Mouse (Mus musculus) erythroid progenitor cell, adult 5-6 weeks (primary cell): Measurements from ENCODE around the gene Pgap2. TPM values are rescaled to one million over a fixed set of nuclear protein-coding genes. Genes with fewer than 3 reads are reported as not detected.
"Not testable (repeated sequence)": the region's sequence is repeated elsewhere in the genome, so short reads cannot be mapped to it uniquely, and the experiment has no call there.

ENCODE experiments used
- ATAC-seq: replicated peaks from 2 replicates; pipeline ENCODE4 v1.8.0; 2016; ENCODE audit warnings: moderate number of reproducible peaks, mild to moderate bottlenecking, moderate TSS enrichment, inconsistent platforms; ENCODE audit not compliant: poor library complexity, low FRiP score, severe bottlenecking
- total RNA-seq, 2 experiments: library from RNA; stranded (forward) in 1 of 2; stranded (reverse) in 1 of 2; fragments of 150-400 nt in 1 of 2; fragments of 186-747, 209-891 nt in 1 of 2; gene quantifications; 2 replicates each; pipeline versions ENCODE4 v1.2.3 to v1.2.4; 2015 to 2017; ENCODE audit warnings: low replicate concordance in 2 of 2

Pgap2 gene
- total RNA-seq, 2 experiments from 2014 or later = 15.1 to 16.3 TPM

DNA sequence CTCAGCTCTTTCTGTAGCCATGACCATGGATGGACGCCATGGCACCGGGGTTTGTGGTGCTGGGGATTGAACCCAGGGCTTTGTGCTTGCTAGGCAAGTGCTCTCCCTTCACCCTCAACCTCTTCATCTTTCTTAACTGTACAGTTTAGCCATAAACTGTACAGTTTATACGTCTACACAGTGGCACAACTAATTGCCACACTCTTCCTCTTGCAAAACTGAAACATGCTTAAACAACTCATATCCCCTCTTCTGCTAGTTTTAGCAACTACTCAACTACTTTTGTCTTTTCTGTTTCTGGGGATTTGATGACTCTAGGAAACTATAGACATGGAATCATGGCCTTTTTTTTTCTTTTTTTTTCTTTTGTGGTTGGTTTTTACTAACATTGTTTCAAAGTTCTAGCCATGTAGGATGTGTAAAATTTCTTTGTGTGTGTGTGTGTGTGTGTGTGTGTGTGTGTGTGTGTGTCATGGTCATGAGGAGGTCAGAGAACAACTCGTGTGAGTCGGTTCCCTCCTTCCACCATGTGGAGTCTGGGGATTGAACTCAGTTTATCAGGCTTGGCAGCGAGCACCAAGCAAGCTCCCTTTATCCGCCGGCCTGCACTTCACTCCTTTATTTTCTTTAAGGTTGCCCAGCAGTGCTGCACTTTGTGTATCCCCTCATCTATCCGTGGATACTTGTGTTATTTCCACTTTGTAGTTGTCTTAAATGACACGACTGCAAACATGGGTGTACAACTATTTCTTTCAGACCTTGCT is 49.9 kb downstream of the Pgap2 start:
- no peak for ATAC-seq

- no peak for ATAC-seq
Measured at GRCm38 (mm10) chr7:102260518-102260917, 50.5 kb downstream of the Pgap2 start.

DNA sequence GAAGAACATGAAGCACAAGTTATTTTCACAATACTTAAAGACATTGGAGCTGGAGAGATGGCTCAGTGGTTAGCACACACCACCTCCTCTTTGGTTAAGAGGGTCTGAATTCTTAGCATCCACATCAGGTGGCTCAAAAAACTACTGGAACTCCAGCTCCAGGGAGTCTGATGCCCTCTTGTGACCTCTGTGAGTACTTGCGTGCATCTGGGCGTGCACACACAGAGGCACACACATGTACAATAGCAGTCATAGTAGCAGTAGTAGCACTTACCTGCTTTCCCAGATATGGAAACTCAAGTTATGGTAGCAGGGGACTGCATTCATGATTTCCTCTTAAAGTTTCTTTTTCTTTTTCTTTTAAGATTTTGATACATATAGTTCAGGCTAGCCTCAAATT is 53.0 kb downstream of the Pgap2 start:
- no peak for ATAC-seq

- not testable (repeated sequence) for ATAC-seq
Measured at GRCm38 (mm10) chr7:102266021-102266400, 56.0 kb downstream of the Pgap2 start.

GRCm38 (mm10) chr7:102266401-102267042 is 56.5 kb downstream of the Pgap2 start:
- ATAC-seq = peak; percentile 51

GRCm38 (mm10) chr7:102267113-102267579 is 57.1 kb downstream of the Pgap2 start:
- ATAC-seq = peak; percentile 84

GRCm38 (mm10) chr7:102267601-102268394 is 57.8 kb downstream of the Pgap2 start, which contains the start of gene Stim1:
TSS of gene Stim1 (plus strand) at chr7:102267806.
- ATAC-seq = peak; percentile 47

DNA sequence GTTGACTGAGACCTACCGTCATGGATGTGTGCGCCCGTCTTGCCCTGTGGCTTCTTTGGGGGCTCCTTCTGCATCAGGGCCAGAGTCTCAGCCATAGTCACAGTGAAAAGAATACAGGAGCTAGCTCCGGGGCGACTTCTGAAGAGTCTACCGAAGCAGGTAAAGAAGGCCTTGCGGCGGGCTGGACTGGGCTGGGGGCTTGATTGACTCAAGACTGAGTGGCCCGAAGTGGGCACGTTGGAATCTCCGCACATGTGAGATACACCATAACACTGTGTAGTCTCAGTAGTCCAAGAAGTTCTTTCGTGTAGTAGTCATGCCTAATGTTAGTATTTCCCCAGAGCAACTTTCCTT is 58.4 kb downstream of the Pgap2 start:
- ATAC-seq = no peak

- ATAC-seq = no peak
Measured at GRCm38 (mm10) chr7:102272422-102272948, 62.5 kb downstream of the Pgap2 start.

DNA sequence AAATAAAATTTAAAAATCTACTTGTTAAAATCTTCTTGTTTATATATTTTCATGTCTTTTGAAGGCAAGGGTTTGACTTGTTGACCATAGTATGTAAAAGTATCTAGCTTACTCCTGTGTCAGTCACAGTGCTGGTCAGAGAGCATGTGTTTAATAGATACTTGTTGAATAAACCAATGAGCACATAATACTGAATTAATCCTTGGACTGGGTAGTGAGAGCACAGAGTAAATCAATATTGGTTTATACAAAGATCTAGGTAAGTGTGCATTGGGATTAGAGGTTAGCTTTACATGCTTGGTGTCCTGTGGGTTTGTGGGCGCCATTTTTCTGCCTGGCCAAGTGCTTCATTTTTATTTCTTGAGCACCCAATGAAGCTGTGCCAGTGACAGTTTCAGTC is 71.4 kb downstream of the Pgap2 start:
- no peak for ATAC-seq

- no peak for ATAC-seq
Measured at GRCm38 (mm10) chr7:102282261-102282660, 72.3 kb downstream of the Pgap2 start.

Other genes with a start within 250 kb of the Pgap2 start
- 10.1 and 23.5 TPM in 2 replicates for gene Il18bp, start 191.5 kb upstream of the Pgap2 start, total RNA-seq (2015; ENCODE audit: low replicate concordance)
- 3.7 and 10.2 TPM in 2 replicates for gene Il18bp, start 191.5 kb upstream of the Pgap2 start, total RNA-seq (2017; ENCODE audit: low replicate concordance)
- gene Rnf121, start 144.7 kb upstream of the Pgap2 start, total RNA-seq (2015; ENCODE audit: low replicate concordance) = 5.0 and 16.2 TPM in 2 replicates
- 7.5 and 14.1 TPM in 2 replicates for gene Rnf121, start 144.7 kb upstream of the Pgap2 start, total RNA-seq (2017; ENCODE audit: low replicate concordance)
- 22.7 and 23.1 TPM in 2 replicates for gene Xndc1, start 144.7 kb upstream of the Pgap2 start, total RNA-seq (2015; ENCODE audit: low replicate concordance)
- gene Xndc1, start 144.7 kb upstream of the Pgap2 start, total RNA-seq (2017; ENCODE audit: low replicate concordance) = 10.2 and 22.6 TPM in 2 replicates
- gene Xntrpc, start 144.5 kb upstream of the Pgap2 start, total RNA-seq (2015; ENCODE audit: low replicate concordance) = 1.3 TPM in 1 of 2 replicates, not detected in the other
- 0.61 and 1.0 TPM in 2 replicates for gene Xntrpc, start 144.5 kb upstream of the Pgap2 start, total RNA-seq (2017; ENCODE audit: low replicate concordance)
- 2.5 TPM in 1 of 2 replicates, not detected in the other for gene Trpc2, start 127.1 kb upstream of the Pgap2 start, total RNA-seq (2015; ENCODE audit: low replicate concordance)
- 0.83 TPM in 1 of 2 replicates, not detected in the other for gene Trpc2, start 127.1 kb upstream of the Pgap2 start, total RNA-seq (2017; ENCODE audit: low replicate concordance)
- not detected in 2 replicates for gene Art1, start 108.5 kb upstream of the Pgap2 start, total RNA-seq (2015; ENCODE audit: low replicate concordance)
- not detected in 2 replicates for gene Art1, start 108.5 kb upstream of the Pgap2 start, total RNA-seq (2017; ENCODE audit: low replicate concordance)
- gene Art5, start 100.7 kb upstream of the Pgap2 start, total RNA-seq (2015; ENCODE audit: low replicate concordance) = not detected in 2 replicates
- gene Art5, start 100.7 kb upstream of the Pgap2 start, total RNA-seq (2017; ENCODE audit: low replicate concordance) = not detected in 2 replicates
- not detected in 2 replicates for gene Chrna10, start 93.4 kb upstream of the Pgap2 start, total RNA-seq (2015; ENCODE audit: low replicate concordance)
- not detected in 2 replicates for gene Chrna10, start 93.4 kb upstream of the Pgap2 start, total RNA-seq (2017; ENCODE audit: low replicate concordance)
- gene Nup98, start within 50 bp of the Pgap2 start, total RNA-seq (2015; ENCODE audit: low replicate concordance) = 63.8 and 64.6 TPM in 2 replicates
- 53.6 and 64.2 TPM in 2 replicates for gene Nup98, start within 50 bp of the Pgap2 start, total RNA-seq (2017; ENCODE audit: low replicate concordance)
- 125 and 176 TPM in 2 replicates for gene Rhog, start 45.8 kb downstream of the Pgap2 start, total RNA-seq (2015; ENCODE audit: low replicate concordance)
- 27.1 and 35.6 TPM in 2 replicates for gene Rhog, start 45.8 kb downstream of the Pgap2 start, total RNA-seq (2017; ENCODE audit: low replicate concordance)
- gene Stim1, start 57.6 kb downstream of the Pgap2 start, total RNA-seq (2015; ENCODE audit: low replicate concordance) = 28.9 and 31.7 TPM in 2 replicates
- 45.2 and 72.3 TPM in 2 replicates for gene Stim1, start 57.6 kb downstream of the Pgap2 start, total RNA-seq (2017; ENCODE audit: low replicate concordance)
- gene Rrm1, start 231.5 kb downstream of the Pgap2 start, total RNA-seq (2015; ENCODE audit: low replicate concordance) = 304 and 358 TPM in 2 replicates
- 865 and 917 TPM in 2 replicates for gene Rrm1, start 231.5 kb downstream of the Pgap2 start, total RNA-seq (2017; ENCODE audit: low replicate concordance)